Mouse (Mus musculus) activated CD4-positive, CD25-positive, alpha-beta regulatory T cell, adult 4 months (primary cell): Measurements from ENCODE around the gene Tmprss12. TPM values are rescaled to one million over a fixed set of nuclear protein-coding genes. Genes with fewer than 3 reads are reported as not detected.
"Not testable (repeated sequence)": the region's sequence is repeated elsewhere in the genome, so short reads cannot be mapped to it uniquely, and the experiment has no call there.

ENCODE experiments used
- ATAC-seq: one replicate; pipeline ENCODE4 v1.8.0; 2017
- polyA plus RNA-seq, 2 experiments: library from polyadenylated mRNA; unstranded; fragments of 100-300 nt; shearing (Covaris generic); gene quantifications; one replicate each; pipeline ENCODE4 v1.2.1; 2017

Gene Tmprss12
- polyA plus RNA-seq, 2 experiments from 2014 or later: not detected

DNA sequence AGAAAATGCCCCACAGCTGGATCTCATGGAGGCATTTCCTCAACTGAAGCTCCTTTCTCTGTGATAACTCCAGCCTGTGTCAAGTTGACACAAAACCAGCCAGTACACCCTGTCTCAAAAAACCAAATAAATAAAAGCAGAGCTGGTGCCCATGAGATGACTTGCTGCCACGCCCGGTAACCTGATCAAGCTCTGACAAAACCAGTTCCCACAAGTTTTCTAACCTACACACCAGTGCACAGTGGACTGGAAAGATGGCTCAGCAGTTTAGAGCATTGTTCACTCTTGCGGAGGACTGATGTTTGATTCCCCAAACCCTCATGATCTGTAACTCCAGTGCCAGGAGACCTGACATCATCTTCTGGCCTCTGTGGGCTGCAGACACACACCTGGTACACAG is 44.6 kb downstream of the Tmprss12 start:
- no peak for ATAC-seq

DNA sequence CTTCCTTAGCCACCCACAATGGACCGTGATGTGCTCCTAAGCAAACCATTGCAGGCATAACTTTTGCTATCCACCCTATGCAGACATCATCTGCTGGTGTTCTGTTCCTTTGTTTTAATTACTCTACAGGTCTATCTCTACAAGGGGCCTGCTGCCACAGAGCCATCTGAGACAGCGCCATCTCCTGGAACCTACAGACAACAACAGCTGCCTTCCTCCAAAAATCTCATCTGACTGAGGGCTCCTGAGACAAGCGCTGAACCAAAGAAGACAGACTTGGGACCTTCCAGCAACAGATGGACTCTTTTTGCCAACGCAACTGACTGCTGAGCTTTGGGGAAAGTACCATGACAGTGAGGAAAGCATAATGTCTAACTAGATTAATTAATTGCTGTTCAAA is 47.5 kb downstream of the Tmprss12 start:
- ATAC-seq: not testable (repeated sequence)

DNA sequence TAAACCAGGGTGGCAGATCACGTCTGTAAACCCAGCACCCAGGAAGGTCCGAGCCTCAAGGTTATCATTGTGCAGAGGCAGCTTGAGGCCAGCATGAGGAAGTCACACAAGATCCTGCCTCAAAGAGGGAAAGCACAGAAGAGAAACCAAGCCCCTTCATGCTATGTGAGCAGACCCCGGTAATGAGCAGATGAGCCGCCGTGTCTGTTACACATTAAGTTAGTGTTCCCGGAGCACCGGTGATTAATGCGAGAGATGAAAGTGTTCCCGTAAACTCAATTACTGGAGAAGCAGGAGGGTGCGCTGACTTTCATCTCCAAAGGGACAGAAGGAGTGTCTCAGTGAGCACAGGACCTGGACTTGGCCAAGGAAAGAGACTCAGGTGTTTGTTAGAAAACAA is 48.7 kb downstream of the Tmprss12 start:
- not testable (repeated sequence) for ATAC-seq

DNA sequence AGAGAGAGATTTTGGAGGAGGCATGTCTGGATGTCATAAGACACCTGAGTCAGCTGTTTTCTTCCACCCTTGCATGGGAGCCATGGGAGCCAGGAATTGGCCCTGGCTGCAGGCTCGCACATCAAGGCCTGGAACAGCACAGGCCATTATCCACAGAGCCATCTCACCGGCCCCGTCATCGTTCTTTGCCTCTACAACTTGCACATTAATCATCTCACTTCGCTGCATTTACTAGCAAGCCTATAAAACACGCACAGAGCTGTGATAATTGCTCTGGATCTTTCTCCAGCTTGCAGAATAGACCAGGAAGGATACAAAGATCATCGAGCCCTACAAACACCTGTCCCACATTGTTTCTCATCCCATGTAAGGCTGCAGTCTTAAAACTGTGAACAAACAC is 50.1 kb downstream of the Tmprss12 start:
- no peak for ATAC-seq

DNA sequence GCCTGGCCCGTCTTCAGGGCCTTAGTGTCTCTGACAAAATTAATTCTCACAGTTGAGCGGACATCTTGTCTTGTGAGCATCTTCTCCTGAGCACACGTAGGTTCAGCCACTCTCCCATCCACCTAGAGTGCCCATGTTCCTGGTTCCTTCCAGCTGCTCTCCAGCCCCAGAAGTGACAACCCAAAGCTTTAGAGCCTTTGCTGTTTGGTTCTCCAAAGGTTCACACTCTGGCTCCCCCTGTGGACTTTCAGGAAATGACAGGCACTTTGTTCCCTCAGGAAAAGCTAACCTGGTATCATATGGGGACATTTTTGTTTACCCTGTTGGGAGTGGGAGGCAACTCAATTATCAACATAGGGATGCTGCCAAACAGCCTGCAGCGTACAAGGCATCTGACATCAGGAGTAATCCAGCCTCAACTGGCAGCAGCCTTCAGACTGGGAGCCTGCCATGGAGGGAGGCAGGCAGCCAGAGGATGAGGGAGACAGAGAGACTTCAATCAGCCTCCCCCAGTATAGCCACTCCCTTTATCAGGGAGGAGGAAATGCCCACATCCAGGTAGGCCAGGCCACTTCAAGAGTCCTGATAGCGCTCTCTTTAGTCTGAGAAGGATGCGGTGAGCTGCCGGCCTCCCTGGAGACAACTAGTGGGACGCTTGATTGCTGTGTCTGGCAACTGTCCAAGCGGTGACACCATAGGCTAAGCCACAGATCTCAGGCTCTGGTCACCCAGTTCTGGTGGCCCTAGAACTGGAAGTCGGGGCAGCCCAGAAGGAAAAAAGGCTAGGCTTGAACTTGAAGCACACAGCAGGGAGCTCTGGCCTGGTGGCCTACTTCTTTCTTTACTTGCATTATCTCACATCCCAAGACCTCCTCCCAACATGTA is 51.7 kb downstream of the Tmprss12 start:
- ATAC-seq: not testable (repeated sequence)

DNA sequence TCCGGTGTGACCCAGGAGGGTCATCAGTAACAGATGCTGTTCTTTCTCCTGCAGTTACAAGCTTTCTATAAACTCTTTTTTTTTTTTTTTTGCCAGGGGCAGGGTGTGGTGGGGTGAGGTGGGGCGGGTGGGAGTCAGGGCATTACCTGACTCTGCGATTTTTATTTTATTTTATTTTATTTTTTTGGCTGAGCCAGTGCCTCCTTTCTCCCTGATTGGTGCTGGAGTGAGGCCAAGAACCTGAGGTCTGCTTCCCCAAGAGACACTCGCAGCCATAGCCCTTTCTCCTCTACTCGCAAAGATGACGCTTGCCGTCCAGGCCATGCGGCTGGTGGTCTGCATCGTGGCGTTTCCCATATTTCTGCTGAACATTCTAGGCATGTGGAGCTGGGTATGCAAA is 54.0 kb downstream of the Tmprss12 start, which contains the start of gene Mettl7a3:
Gene Mettl7a3 (plus strand): TSS at position 301 of the 400 bp plus-strand sequence.
- ATAC-seq: no peak

DNA sequence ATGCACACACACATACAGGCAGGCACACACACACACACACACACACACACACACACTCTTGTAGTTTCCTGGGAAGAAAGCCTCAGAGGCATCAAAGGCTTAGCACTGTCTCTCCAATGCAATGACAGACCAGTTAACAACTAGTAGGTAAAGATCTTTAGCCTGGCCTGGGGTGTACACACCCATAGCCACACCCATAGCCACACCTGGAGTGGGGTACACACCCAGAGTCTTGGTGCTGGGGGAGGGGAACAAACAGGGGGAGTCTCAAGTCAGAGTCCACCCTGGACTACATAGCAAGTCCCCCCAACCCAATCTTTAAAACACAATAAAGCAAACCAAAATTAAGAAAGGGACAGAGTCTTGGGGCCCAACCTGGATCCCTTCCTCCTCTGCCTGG is 56.7 kb downstream of the Tmprss12 start:
- ATAC-seq: not testable (repeated sequence)

DNA sequence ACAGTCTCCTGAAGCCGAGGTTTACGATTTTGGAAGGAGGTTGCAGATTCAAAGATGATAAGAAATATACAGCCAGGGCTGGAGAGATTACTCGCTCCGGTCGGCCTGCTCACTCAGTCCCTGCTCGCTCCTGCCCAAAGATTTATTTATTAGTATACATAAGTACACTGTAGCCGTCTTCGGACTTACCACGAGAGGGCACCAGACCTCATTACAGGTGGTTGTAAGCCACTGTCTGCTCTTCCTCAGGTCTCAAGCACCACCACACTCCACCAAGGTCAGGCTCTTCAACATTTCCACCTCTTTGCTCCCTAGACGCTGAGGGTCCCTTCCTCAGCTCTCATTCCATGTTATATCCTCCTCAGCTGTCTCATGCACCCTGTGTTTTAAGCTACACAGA is 57.2 kb downstream of the Tmprss12 start:
- not testable (repeated sequence) for ATAC-seq

DNA sequence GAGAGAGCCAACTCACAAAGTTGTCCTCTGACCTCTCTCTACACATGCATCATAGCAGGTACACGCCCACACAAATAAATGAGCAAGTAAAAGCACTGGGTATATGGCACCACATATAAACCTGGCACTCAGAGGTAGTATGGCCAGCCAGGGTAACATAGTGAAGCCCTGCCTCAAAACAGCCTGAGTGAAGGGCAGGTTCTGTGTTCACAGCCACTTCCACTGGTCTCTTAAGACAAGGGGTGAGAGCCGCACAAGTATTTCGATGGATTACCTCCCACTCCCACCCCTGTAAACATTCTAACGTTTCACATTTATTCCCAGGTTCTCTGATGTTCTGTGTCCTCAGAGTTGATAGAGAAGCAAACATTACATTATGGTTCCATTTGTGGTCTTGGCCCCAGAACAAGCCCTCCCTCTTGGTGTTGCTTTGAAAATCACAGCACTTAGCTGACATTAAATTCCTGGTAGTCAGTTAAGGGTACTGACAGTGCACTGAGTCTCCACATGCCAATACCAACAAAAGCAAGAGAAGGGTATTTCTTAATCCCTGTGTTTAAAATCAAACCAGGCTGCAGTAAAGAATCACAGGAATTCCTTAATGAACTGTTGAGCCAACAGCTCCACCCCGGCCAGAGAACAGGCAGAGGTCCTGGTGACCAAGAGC is 60.8 kb downstream of the Tmprss12 start:
- ATAC-seq: not testable (repeated sequence)

Other genes with a start within 250 kb of the Tmprss12 start
- 10 to 100 TPM; 16.8 to 18.2 TPM for gene Dip2b, start 242.2 kb upstream of the Tmprss12 start, polyA plus RNA-seq
- 10 to 100 TPM; 29.9 to 35.7 TPM for gene Atf1, start 53.0 kb upstream of the Tmprss12 start, polyA plus RNA-seq
- gene Mettl7a1, start 23.3 kb downstream of the Tmprss12 start, polyA plus RNA-seq: 1 to 10 TPM; 2.8 to 5.2 TPM
- gene Mettl7a3, start 54.1 kb downstream of the Tmprss12 start, polyA plus RNA-seq: not detected
- not detected for gene Methig1, start 72.3 kb downstream of the Tmprss12 start, polyA plus RNA-seq
- gene Mettl7a2, start 72.4 kb downstream of the Tmprss12 start, polyA plus RNA-seq: not detected
- not detected for gene Higd1c, start 83.7 kb downstream of the Tmprss12 start, polyA plus RNA-seq
- gene Gm5475, start 141.3 kb downstream of the Tmprss12 start, polyA plus RNA-seq: under 1 TPM in 1 of 2 experiments, not detected in 1; 0.33 TPM
- 10 to 100 TPM; 22.8 TPM for gene Slc11a2, start 144.2 kb downstream of the Tmprss12 start, polyA plus RNA-seq
- gene Letmd1, start 188.2 kb downstream of the Tmprss12 start, polyA plus RNA-seq: 10 to 100 TPM; 31.4 to 33.0 TPM
- 1 to 10 TPM; 1.2 to 1.8 TPM for gene Csrnp2, start 214.7 kb downstream of the Tmprss12 start, polyA plus RNA-seq